Mouse (Mus musculus): Measurements from ENCODE around the gene Arhgap45. TPM values are rescaled to one million over a fixed set of nuclear protein-coding genes. Genes with fewer than 3 reads are reported as not detected.

The Arhgap45 gene
- total RNA-seq, 1 experiment from 2014 or later = 4.3 TPM

- DNase-seq = no peak
Observed at GRCm38 (mm10) chr10:80016931-80017330, 478 bp downstream of the Arhgap45 start.

- no peak for DNase-seq
Observed at GRCm38 (mm10) chr10:80017361-80017760, 908 bp downstream of the Arhgap45 start.

GRCm38 (mm10) chr10:80017771-80018170 lies 1.3 kb downstream of the Arhgap45 start:
- DNase-seq = no peak

- no peak for DNase-seq
Observed at GRCm38 (mm10) chr10:80018739-80019297, 2.4 kb downstream of the Arhgap45 start.

- no peak for DNase-seq
Observed at GRCm38 (mm10) chr10:80019471-80020131, 3.1 kb downstream of the Arhgap45 start.

GRCm38 (mm10) chr10:80020191-80020590 lies 3.7 kb downstream of the Arhgap45 start:
- DNase-seq = no peak

GRCm38 (mm10) chr10:80020603-80021319 lies 4.3 kb downstream of the Arhgap45 start:
- DNase-seq = no peak

- no peak for DNase-seq
Observed at GRCm38 (mm10) chr10:80021320-80021641, 4.8 kb downstream of the Arhgap45 start.

- no peak for DNase-seq
Observed at GRCm38 (mm10) chr10:80022164-80022563, 5.7 kb downstream of the Arhgap45 start.

GRCm38 (mm10) chr10:80022806-80023205 lies 6.4 kb downstream of the Arhgap45 start:
- DNase-seq = no peak

GRCm38 (mm10) chr10:80023758-80024157 lies 7.3 kb downstream of the Arhgap45 start:
- no peak for DNase-seq

- DNase-seq = no peak
Observed at GRCm38 (mm10) chr10:80024229-80025043, 8.0 kb downstream of the Arhgap45 start.

GRCm38 (mm10) chr10:80025044-80025347 lies 8.5 kb downstream of the Arhgap45 start:
- no peak for DNase-seq

GRCm38 (mm10) chr10:80025463-80025862 lies 9.0 kb downstream of the Arhgap45 start:
- DNase-seq = no peak

- no peak for DNase-seq
Observed at GRCm38 (mm10) chr10:80025889-80026288, 9.4 kb downstream of the Arhgap45 start.

GRCm38 (mm10) chr10:80027681-80028520 lies 11.4 kb downstream of the Arhgap45 start:
- DNase-seq = no peak

GRCm38 (mm10) chr10:80028521-80028846 lies 12.0 kb downstream of the Arhgap45 start:
- DNase-seq = no peak

- DNase-seq = no peak
Observed at GRCm38 (mm10) chr10:80030191-80030590, 13.7 kb downstream of the Arhgap45 start.

GRCm38 (mm10) chr10:80030736-80031135 lies 14.3 kb downstream of the Arhgap45 start:
- no peak for DNase-seq

- peak; percentile 71 for DNase-seq
Observed at GRCm38 (mm10) chr10:80032799-80033480, 16.5 kb downstream of the Arhgap45 start.

Measured in adrenal gland, postnatal 25 days (tissue).